Mouse (Mus musculus): ENCODE measurements around the gene Wdr24. TPM values are rescaled to one million over a fixed set of nuclear protein-coding genes. Genes with fewer than 3 reads are reported as not detected.

Wdr24 gene
- polyA plus RNA-seq, 1 experiment from 2014 or later: 22.9 TPM

Small RNAs within 50 kb of the gene (microRNA-seq; reads per million reads assigned to microRNA genes)
- gene Mir3082 (ENCODE audit: borderline number of aligned reads) (not detected), gene Mir6966 (ENCODE audit: borderline number of aligned reads) (not detected)

Other genes starting within 250 kb of the Wdr24 start
- 27.3 and 30.1 TPM in 2 replicates for gene Lmf1, start 244.5 kb upstream of the Wdr24 start, polyA plus RNA-seq (2014; fragmentation: Nextera tagmentation; extraction: Ambion mirVana)
- gene Gng13, start 106.5 kb upstream of the Wdr24 start, polyA plus RNA-seq (2014; fragmentation: Nextera tagmentation; extraction: Ambion mirVana): 14.6 and 28.5 TPM in 2 replicates
- 12.9 and 15.7 TPM in 2 replicates for gene Chtf18, start 96.2 kb upstream of the Wdr24 start, polyA plus RNA-seq (2014; fragmentation: Nextera tagmentation; extraction: Ambion mirVana)
- gene Rpusd1, start 96.0 kb upstream of the Wdr24 start, polyA plus RNA-seq (2014; fragmentation: Nextera tagmentation; extraction: Ambion mirVana): 19.5 and 23.1 TPM in 2 replicates
- 2.0 TPM in 2 replicates for gene Mslnl, start 87.6 kb upstream of the Wdr24 start, polyA plus RNA-seq (2014; fragmentation: Nextera tagmentation; extraction: Ambion mirVana)
- 1.7 and 9.4 TPM in 2 replicates for gene Msln, start 69.2 kb upstream of the Wdr24 start, polyA plus RNA-seq (2014; fragmentation: Nextera tagmentation; extraction: Ambion mirVana)
- 26.9 and 27.2 TPM in 2 replicates for gene Narfl, start 49.9 kb upstream of the Wdr24 start, polyA plus RNA-seq (2014; fragmentation: Nextera tagmentation; extraction: Ambion mirVana)
- gene Haghl, start 38.0 kb upstream of the Wdr24 start, polyA plus RNA-seq (2014; fragmentation: Nextera tagmentation; extraction: Ambion mirVana): 42.1 and 66.5 TPM in 2 replicates
- gene Ccdc78, start 37.0 kb upstream of the Wdr24 start, polyA plus RNA-seq (2014; fragmentation: Nextera tagmentation; extraction: Ambion mirVana): 0.09 and 0.65 TPM in 2 replicates
- gene Fam173a, start 30.7 kb upstream of the Wdr24 start, polyA plus RNA-seq (2014; fragmentation: Nextera tagmentation; extraction: Ambion mirVana): 66.1 and 75.2 TPM in 2 replicates
- 0.92 TPM in 1 of 2 replicates, not detected in the other for gene AC134908.4, start 28.0 kb upstream of the Wdr24 start, polyA plus RNA-seq (2014; fragmentation: Nextera tagmentation; extraction: Ambion mirVana)
- gene Metrn, start 26.5 kb upstream of the Wdr24 start, polyA plus RNA-seq (2014; fragmentation: Nextera tagmentation; extraction: Ambion mirVana): 10.3 and 11.1 TPM in 2 replicates
- 3.4 and 3.5 TPM in 2 replicates for gene Fbxl16, start 14.5 kb upstream of the Wdr24 start, polyA plus RNA-seq (2014; fragmentation: Nextera tagmentation; extraction: Ambion mirVana)
- 35.2 and 36.2 TPM in 2 replicates for gene Jmjd8, start 5.2 kb downstream of the Wdr24 start, polyA plus RNA-seq (2014; fragmentation: Nextera tagmentation; extraction: Ambion mirVana)
- gene Stub1, start 9.8 kb downstream of the Wdr24 start, polyA plus RNA-seq (2014; fragmentation: Nextera tagmentation; extraction: Ambion mirVana): 314 and 351 TPM in 2 replicates
- gene Rhbdl1, start 13.7 kb downstream of the Wdr24 start, polyA plus RNA-seq (2014; fragmentation: Nextera tagmentation; extraction: Ambion mirVana): 2.8 and 3.3 TPM in 2 replicates
- gene Gm20683, start 18.1 kb downstream of the Wdr24 start, polyA plus RNA-seq (2014; fragmentation: Nextera tagmentation; extraction: Ambion mirVana): 1.4 and 1.6 TPM in 2 replicates
- gene Rhot2, start 21.2 kb downstream of the Wdr24 start, polyA plus RNA-seq (2014; fragmentation: Nextera tagmentation; extraction: Ambion mirVana): 12.0 and 13.0 TPM in 2 replicates
- 17.6 and 19.8 TPM in 2 replicates for gene Wdr90, start 37.9 kb downstream of the Wdr24 start, polyA plus RNA-seq (2014; fragmentation: Nextera tagmentation; extraction: Ambion mirVana)
- gene Mcrip2, start 45.1 kb downstream of the Wdr24 start, polyA plus RNA-seq (2014; fragmentation: Nextera tagmentation; extraction: Ambion mirVana): 25.7 and 36.7 TPM in 2 replicates
- gene Mettl26, start 51.4 kb downstream of the Wdr24 start, polyA plus RNA-seq (2014; fragmentation: Nextera tagmentation; extraction: Ambion mirVana): 40.6 and 44.1 TPM in 2 replicates
- gene Wfikkn1, start 57.2 kb downstream of the Wdr24 start, polyA plus RNA-seq (2014; fragmentation: Nextera tagmentation; extraction: Ambion mirVana): 0.42 and 0.48 TPM in 2 replicates
- gene Rab40c, start 96.1 kb downstream of the Wdr24 start, polyA plus RNA-seq (2014; fragmentation: Nextera tagmentation; extraction: Ambion mirVana): 17.1 and 19.7 TPM in 2 replicates
- 51.8 and 52.2 TPM in 2 replicates for gene Pigq, start 121.3 kb downstream of the Wdr24 start, polyA plus RNA-seq (2014; fragmentation: Nextera tagmentation; extraction: Ambion mirVana)
- 0.99 TPM in 1 of 2 replicates, not detected in the other for gene Nhlrc4, start 121.3 kb downstream of the Wdr24 start, polyA plus RNA-seq (2014; fragmentation: Nextera tagmentation; extraction: Ambion mirVana)
- gene A930017K11Rik, start 128.9 kb downstream of the Wdr24 start, polyA plus RNA-seq (2014; fragmentation: Nextera tagmentation; extraction: Ambion mirVana): 0.16 TPM in 1 of 2 replicates, not detected in the other
- 25.2 and 25.8 TPM in 2 replicates for gene Capn15, start 162.2 kb downstream of the Wdr24 start, polyA plus RNA-seq (2014; fragmentation: Nextera tagmentation; extraction: Ambion mirVana)
- 15.8 and 17.7 TPM in 2 replicates for gene Rab11fip3, start 245.9 kb downstream of the Wdr24 start, polyA plus RNA-seq (2014; fragmentation: Nextera tagmentation; extraction: Ambion mirVana)

Data from embryonic facial prominence, embryonic 14.5 days (tissue).